11 mouse cellular contexts compared by ENCODE assay signal in the genomic region with DNA sequence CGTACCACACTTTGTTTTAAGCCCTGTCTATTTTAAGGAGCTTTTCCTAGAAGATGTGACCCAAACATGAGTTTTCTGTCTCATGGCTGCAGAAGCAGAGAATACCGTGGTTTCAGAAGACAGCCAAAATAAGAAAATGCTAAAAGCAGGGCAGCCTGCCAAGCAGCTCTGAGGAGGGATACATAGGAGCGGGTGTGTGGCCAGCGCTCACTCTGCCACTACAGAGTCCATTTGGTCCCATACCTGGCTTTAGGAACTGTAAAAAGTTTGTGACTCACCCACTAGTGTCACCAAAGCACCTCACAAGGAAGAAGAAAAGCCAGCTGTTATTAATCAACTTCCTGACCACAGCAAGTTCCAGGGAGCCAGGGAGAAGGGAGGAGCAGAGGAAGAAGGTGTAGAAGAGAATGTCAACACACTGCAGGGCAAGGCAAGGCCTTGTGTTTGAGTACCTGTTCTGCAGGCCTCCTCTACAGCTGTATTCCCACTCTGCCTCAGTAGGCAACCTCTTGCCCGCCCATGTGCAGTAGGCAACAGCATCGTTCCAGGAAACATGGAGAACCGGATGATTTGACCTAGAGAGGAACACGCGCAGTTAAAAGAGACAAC. TPM values are rescaled to one million over a fixed set of nuclear protein-coding genes. Genes with fewer than 3 reads are reported as not detected.
DNase-seq lines count a peak whose midpoint lies in the region; ATAC-seq lines count a peak whose summit lies in the region.
"Had no signal": no experiment of that assay in that cellular context is flagged by ENCODE, and none has a peak within 500 bp of the region (broad histone marks: within the 10 kb centered on the region; RNA-seq: fewer than 3 reads in every experiment).

No protein-coding gene starts in this region.

- no peaks in the 10 kb centered on the region for H3K36me3 ChIP-seq in stomach, embryonic 14.5 days (ENCODE audit: control insufficient read depth, insufficient read depth, low read length)
- H3K36me3 ChIP-seq: stomach, embryonic 15.5 days had no signal

- no peak overlapping the region for H3K9ac ChIP-seq in stomach, embryonic 14.5 days (replicated peaks; ENCODE audit: low read depth, low read length)
- H3K9ac ChIP-seq: liver, embryonic 14.5 days; stomach, embryonic 15.5 days had no signal

- H3K4me3 ChIP-seq in stomach, embryonic 14.5 days (ENCODE audit: low read depth, low read length), result no peak overlapping the region
- H3K4me3 ChIP-seq: erythroblast, embryonic 14.5 days; stomach, embryonic 15.5 days had no signal

- H3K4me1 ChIP-seq in stomach, embryonic 14.5 days (ENCODE audit: control insufficient read depth, insufficient read depth, low read length), result no peaks in the 10 kb centered on the region

- no peaks in the 10 kb centered on the region for H3K9me3 ChIP-seq in stomach, embryonic 14.5 days (ENCODE audit: control insufficient read depth, low read depth, low read length)
- H3K9me3 ChIP-seq: stomach, embryonic 15.5 days had no signal

- no peaks in the 10 kb centered on the region for H3K27me3 ChIP-seq in stomach, embryonic 14.5 days (ENCODE audit: control insufficient read depth, insufficient read depth, low read length)
- H3K27me3 ChIP-seq: stomach, embryonic 15.5 days had no signal

- intact Hi-C loops in heart, postnatal 25 days (cut with DNase I), result no loop called here

- 83% methylated on average over 9 of the region's 9 CpGs for WGBS in stomach, embryonic 14.5 days

- no peak for ATAC-seq in stomach, embryonic 14.5 days (ENCODE audit: insufficient number of reproducible peaks, insufficient read depth, low FRiP score, low read depth)

- no peak overlapping the region for H3K4me2 ChIP-seq in stomach, embryonic 14.5 days (replicated peaks; ENCODE audit: low read depth, low read length)
- H3K4me2 ChIP-seq: stomach, embryonic 15.5 days had no signal

- DNase-seq in heart, adult 11 months, result peak; percentile 87
- no peak for DNase-seq in heart, postnatal 25 days (ENCODE audit: low spot score)
- peak; percentile 72 for DNase-seq in right cerebral cortex, adult 18-20 months
- DNase-seq in right cerebral cortex, postnatal 25 days, result no peak
- peak; percentile 63 to 72 for DNase-seq in kidney, postnatal 4 days
- DNase-seq in embryo, embryonic 10 days (ENCODE audit: low spot score), result no peak
- DNase-seq in layer of hippocampus, postnatal 14 days (ENCODE audit: low spot score in 2 of 2), result no peak

- H3K27ac ChIP-seq in stomach, embryonic 14.5 days (ENCODE audit: low read length), result peak overlapping the region; percentile 15; the same call in 1 of the 2 replicates
- H3K27ac ChIP-seq: liver, embryonic 14.5 days; stomach, embryonic 15.5 days had no signal

RNA-seq across cellular contexts. Expression of a gene that starts 32.6 kb away (rescaled TPM):
- 10 to 100 TPM; 11.2 to 12.4 TPM for total RNA-seq in heart, postnatal 25 days (2021)
- 23.6 and 23.9 TPM in 2 replicates for polyA plus RNA-seq in stomach, embryonic 14.5 days (2014; fragmentation: Nextera tagmentation; extraction: Ambion mirVana)
- total RNA-seq in layer of hippocampus, postnatal 14 days (2021), result 10 to 100 TPM; 16.6 to 19.8 TPM

Comparison
In these comparisons a context has a peak if more than half of its experiments do, and no peak if none do; other contexts are left out.
1. DNase-seq: peak in heart, adult 11 months (single experiment), right cerebral cortex, adult 18-20 months (single experiment) and kidney, postnatal 4 days (2 of 2); none in heart, postnatal 25 days (single experiment), right cerebral cortex, postnatal 25 days (single experiment), embryo, embryonic 10 days (single experiment) and layer of hippocampus, postnatal 14 days (0 of 2).